Mouse (Mus musculus): ENCODE measurements at regions not wholly inside any gene's neighbourhood (a gene's known extent, or its start where the extent isn't known, plus 50 kb on each side); places are given as distances from the start of the nearest gene placed in this dataset.

DNA sequence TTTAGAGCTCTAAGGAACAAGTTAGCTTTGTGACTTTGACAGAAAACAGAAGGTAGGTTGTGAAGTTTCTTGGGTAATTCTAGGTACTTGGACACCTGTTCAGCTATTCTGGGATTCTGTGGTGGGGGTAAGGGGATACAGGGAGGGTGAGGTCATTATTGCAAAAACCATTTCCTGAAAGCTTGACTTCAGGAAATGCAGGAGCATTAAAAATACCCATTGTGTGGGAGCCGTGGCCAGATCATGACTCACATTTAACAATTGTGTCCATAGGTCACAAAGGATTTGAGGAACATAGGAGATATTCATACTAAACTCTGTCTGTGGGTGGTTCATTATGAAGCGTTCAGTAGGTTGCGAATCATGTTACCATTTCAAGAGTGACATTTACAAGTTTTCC, 102.4 kb downstream of the Gm5426 start:
- TF ChIP-seq HCFC1 (IDR thresholded peaks at IDR 0.05; ENCODE audit: borderline replicate concordance, insufficient read depth, low read length) (no peak), ZC3H11A (IDR thresholded peaks at IDR 0.05; ENCODE audit: borderline replicate concordance, low read depth, low read length) (no peak), MAFK (IDR thresholded peaks at IDR 0.05; ENCODE audit: insufficient read depth, low read depth, low read length) (no peak), ZNF384 (IDR thresholded peaks at IDR 0.05; ENCODE audit: low read depth, low read length) (no peak)

Measured in ES-E14 (cell line).